Mouse (Mus musculus) lung, postnatal 25 days (tissue): ENCODE measurements at regions not wholly inside any gene's neighbourhood (a gene's known extent, or its start where the extent isn't known, plus 50 kb on each side); places are given as distances from the start of the nearest gene placed in this dataset.

Experiments
- DNase-seq: peaks from one replicate; pipeline ENCODE4 v3.0.0; 2022; ENCODE audit warnings: low spot score

DNA sequence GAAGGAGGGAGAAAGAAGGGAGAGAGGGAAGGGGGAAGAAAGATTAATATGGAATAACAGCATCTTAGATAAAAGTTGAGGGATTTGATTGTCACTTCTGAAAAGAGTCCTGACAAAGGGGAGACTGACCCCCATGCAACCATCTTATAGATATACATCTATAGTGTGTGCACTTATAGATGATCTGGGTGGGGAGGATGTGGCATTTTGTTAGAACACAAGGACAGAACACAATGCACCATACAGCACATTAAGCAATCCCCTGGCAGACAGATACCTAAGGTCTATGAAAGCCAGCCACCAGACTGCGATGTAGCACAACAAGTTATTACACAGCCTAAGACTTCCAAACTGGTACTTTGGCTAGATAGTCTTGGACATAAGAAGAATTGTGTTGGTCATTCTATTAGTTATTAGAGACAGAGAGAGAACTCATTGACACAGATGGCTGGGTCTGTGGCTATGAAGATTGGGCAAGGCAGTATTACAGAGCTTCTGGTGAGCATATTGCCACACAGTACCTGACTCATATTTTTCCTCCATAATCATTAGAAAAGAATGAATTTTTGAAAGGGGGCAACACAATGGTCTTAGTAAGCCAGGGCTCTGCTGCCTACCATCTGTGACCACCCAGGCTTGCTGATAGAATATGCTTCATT, 126.3 kb upstream of the Itgb1 start:
- no peak for DNase-seq

GRCm38 (mm10) chr8:128560418-128560817, 125.0 kb upstream of the Itgb1 start:
- no peak for DNase-seq

- no peak for DNase-seq
Observed at GRCm38 (mm10) chr8:128561016-128561415, 124.4 kb upstream of the Itgb1 start.

DNA sequence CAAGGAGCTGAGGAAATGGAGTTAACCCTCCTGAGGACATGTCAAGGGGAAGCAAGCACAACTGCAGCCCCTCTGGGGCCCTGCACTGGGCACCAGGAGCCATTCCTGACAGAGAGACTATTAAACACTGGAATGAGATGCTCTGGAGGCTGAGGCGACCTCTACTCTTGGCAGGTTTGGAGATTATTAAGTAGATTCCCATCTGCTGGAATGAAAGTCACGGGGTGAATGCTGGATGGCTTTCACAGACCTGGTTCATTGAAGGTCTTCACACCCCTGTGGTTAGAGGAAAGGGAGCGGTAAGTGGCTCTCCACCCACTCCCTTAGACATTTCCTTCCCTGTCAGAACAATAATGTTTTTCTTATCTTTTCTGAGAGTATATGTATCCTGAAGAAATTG, 122.8 kb upstream of the Itgb1 start:
- no peak for DNase-seq

DNA sequence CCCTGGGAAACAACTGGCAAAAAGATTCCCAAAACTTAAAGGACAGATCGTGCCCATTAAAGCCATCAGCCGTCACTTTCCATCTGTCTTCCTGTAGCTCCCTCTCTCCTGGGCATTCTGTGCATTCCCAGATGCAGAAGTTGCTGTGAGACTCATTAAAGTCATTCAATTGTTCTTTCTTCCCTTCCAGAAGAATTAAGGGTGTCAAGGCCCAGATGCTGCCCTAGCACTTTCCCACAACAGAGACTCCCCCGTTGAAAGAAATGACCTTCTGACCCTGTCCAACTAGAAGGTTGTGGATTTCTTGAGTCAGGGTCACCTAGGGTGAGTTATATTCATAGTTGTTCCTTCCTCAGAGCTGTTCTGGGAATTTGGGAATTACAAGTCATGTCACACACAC, 121.7 kb upstream of the Itgb1 start:
- no peak for DNase-seq

DNA sequence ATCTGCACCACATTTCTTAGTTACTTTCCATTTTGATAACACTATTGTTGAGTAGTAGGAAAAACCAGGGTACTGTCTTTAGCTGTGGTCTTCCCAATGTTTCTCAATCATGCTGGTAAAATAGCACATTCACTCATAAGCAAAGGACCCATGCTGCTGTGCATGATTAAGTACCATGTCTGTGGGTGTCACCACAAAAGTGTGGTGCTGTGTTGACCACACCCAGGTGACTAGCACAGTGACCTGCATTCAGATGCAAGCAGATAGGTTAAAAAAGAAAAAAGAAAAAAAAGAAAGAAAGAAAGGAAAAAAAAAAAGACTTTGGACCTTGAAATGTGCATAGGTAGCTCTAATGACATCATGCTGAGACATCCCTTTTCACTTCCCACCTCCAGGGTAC, 113.2 kb upstream of the Itgb1 start:
- DNase-seq: no peak

GRCm38 (mm10) chr8:128594114-128594513, 91.3 kb upstream of the Itgb1 start:
- DNase-seq: no peak

- DNase-seq: peak; percentile 1
Observed at GRCm38 (mm10) chr8:128594780-128595179, 90.7 kb upstream of the Itgb1 start.

DNA sequence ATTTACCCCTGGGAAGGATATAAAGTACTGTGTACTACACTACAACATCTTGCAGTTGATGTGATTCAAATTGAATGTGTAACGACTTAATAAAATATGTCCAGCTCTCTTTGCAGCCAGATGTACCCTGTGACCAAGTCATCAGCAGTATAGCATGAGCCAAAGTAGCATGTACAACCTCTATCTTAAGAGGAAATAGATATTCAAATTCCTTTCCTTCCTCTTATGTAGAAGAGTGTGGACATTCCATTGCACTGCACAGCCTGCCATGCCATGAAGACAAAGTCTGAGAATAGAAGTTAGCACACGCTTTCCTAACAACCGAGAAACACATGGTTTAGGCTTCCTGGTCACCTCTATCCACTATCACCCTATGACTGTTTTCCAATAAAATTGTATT, 79.9 kb upstream of the Itgb1 start:
- no peak for DNase-seq

GRCm38 (mm10) chr8:128608876-128609275, 76.6 kb upstream of the Itgb1 start:
- no peak for DNase-seq

GRCm38 (mm10) chr8:128612607-128613006, 72.8 kb upstream of the Itgb1 start:
- no peak for DNase-seq

DNA sequence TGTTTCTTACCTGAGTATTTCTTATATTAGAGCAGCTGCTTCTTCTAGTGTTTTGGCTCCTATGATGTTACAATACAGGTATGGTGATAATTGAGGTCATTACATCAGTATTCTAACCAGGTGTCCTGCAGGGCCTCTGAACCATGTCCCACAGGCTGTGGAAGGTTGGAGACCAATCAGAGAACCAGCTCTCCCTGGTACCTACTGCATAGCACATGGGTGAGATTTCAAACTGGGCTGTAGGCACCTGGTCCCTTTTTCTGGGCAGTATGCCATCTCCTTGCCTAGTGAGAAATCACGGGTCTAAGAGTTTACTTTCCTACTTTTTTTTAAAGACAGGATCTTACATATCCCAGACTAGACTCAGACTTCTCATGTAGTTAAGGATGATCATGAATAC, 67.6 kb upstream of the Itgb1 start:
- DNase-seq: no peak

GRCm38 (mm10) chr8:128619086-128619485, 66.4 kb upstream of the Itgb1 start:
- no peak for DNase-seq
